Mouse (Mus musculus) heart, embryonic 13.5 days (tissue): ENCODE results near the gene Smyd4. TPM values are rescaled to one million over a fixed set of nuclear protein-coding genes. Genes with fewer than 3 reads are reported as not detected.

Experiments used
- ATAC-seq: fragments of 200-750 bp; cut with Nextera tagmentation; 2 replicates; pipeline ENCODE4 v1.8.0; 2017; ENCODE audit warnings: moderate TSS enrichment; ENCODE audit not compliant: insufficient number of reproducible peaks, low FRiP score, low TSS enrichment; ENCODE audit errors: extremely low read depth
- H3K27ac ChIP-seq: fragments of 300-500 bp; sonication (generic); replicated peaks from 2 replicates; pipeline ENCODE4 v1.5.1; 2015; ENCODE audit warnings: moderate library complexity, mild to moderate bottlenecking, inconsistent platforms
- H3K27me3 ChIP-seq: fragments of 300-500 bp; sonication (generic); replicated peaks from 2 replicates; pipeline ENCODE4 v1.6.1; 2015; ENCODE audit warnings: mild to moderate bottlenecking, inconsistent platforms
- H3K36me3 ChIP-seq: fragments of 300-500 bp; sonication (generic); 2 replicates; pipeline ENCODE4 v1.6.1; 2015; ENCODE audit warnings: mild to moderate bottlenecking, inconsistent platforms
- H3K4me1 ChIP-seq: fragments of 300-500 bp; sonication (generic); 2 replicates; pipeline ENCODE4 v1.6.1; 2015; ENCODE audit warnings: inconsistent platforms
- H3K4me2 ChIP-seq: fragments of 300-500 bp; sonication (generic); 2 replicates; pipeline ENCODE4 v1.6.1; 2015; ENCODE audit warnings: inconsistent platforms, mild to moderate bottlenecking, moderate library complexity
- H3K4me3 ChIP-seq: fragments of 300-500 bp; sonication (generic); 2 replicates; pipeline ENCODE4 v1.5.1; 2015; ENCODE audit warnings: moderate library complexity, mild to moderate bottlenecking, inconsistent platforms
- H3K9ac ChIP-seq: fragments of 300-500 bp; sonication (generic); 2 replicates; pipeline ENCODE4 v1.6.1; 2015; ENCODE audit warnings: inconsistent platforms, mild to moderate bottlenecking, moderate library complexity
- H3K9me3 ChIP-seq: fragments of 300-500 bp; sonication (generic); 2 replicates; pipeline ENCODE4 v1.6.1; 2016; ENCODE audit warnings: inconsistent platforms
- WGBS: fragments of 180-500 bp; shearing (Covaris S2); methylation state at CpG from one replicate; pipeline ENCODE4 v1.1.7; 2015; ENCODE audit warnings: mixed read lengths; 5-methylcytosine and 5-hydroxymethylcytosine counted together
- polyA plus RNA-seq: library from polyadenylated mRNA; unstranded; fragments of >200 nt; fragmentation: Nextera tagmentation; extraction: Ambion mirVana; gene quantifications from 2 replicates; pipeline ENCODE4 v1.2.1, GENCODE M21; 2015

The Smyd4 gene
- polyA plus RNA-seq, 1 experiment from 2014 or later = 12.9 TPM

DNA sequence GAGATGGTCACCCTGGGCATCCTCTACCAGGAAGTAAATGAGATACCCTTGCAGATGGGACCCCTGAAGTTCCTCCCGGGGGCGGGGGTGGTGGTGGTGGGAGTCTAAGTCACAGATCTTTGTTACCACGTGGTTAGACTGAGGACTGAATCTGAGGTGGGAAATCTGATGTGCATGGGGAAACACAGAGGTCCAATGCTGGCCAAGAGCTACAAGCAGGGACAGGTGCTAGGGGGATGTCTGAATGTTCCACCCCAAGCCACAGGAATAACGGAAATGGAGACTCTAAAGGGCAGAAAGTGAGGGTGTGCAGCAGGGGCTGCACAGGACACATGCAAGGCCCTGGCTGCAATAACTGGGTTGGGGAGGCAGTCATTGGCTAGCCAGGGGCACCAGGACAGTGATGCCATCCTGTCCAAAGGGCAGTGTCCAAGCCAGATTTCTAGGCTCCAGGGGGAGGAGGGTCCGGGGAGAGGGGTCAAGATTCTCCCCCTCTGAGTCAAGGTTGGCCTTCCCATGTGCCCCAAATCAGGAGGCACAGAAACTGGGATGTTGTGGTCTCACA, 72.7 kb downstream of the Smyd4 start:
- no peak overlapping the region for H3K4me3 ChIP-seq
- H3K4me2 ChIP-seq = peak overlapping the region; percentile 61; the same call in 1 of the 2 replicates
- H3K27ac ChIP-seq = no peak overlapping the region
- ATAC-seq = no peak
- H3K4me1 ChIP-seq = peaks cover 18% of the 10 kb centered on the region
- no peaks in the 10 kb centered on the region for H3K27me3 ChIP-seq
- 0 out of 2 replicates have a peak overlapping the region, but pooled peaks have one; percentile 10 for H3K9ac ChIP-seq
- 59% methylated on average over 5 of the region's 5 CpGs for WGBS
- H3K36me3 ChIP-seq = peaks cover 2% of the 10 kb centered on the region; the same call in 1 of the 2 replicates
- H3K9me3 ChIP-seq = no peaks in the 10 kb centered on the region

DNA sequence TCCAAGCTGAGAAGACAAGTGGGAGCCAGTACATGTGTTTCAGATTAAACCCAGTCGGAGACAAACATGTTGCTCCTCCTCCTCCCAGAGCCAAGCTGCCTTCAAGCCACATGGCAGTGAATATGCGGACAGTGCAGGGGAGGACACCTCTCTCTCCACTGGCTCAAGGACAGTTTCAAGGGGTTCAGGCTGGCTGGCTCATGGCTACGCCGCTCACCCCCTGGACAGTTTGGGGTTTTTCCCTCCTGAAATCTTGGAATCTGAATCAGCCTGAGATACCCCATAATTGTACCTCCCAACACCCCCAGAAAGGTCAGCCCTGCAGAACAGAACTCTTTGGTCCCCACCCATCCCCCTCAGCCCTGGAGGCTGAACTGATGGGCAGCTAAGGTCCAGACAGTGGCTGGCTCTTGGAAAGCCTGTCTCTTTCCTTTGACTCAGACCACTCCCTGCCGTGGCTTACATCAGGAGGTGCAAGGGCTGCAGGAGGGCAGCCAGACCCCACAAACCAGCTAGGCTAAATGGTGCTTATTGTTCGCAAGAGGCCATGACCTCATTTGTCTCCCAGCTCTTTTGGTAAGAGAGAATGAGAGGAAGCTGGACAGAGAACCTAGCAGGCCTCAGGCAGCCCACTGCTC, 73.3 kb downstream of the Smyd4 start:
- ATAC-seq = no peak
- 40% methylated on average over 6 of the region's 6 CpGs for WGBS
- Histone ChIP-seq H3K9ac (peak overlapping the region; percentile 76), H3K27ac (no peak overlapping the region), H3K4me3 (peak overlapping the region; percentile 47), H3K27me3 (no peaks in the 10 kb centered on the region), H3K4me2 (peak overlapping the region; percentile 61), H3K4me1 (peaks cover 18% of the 10 kb centered on the region), H3K9me3 (no peaks in the 10 kb centered on the region), H3K36me3 (no peaks in the 10 kb centered on the region)

DNA sequence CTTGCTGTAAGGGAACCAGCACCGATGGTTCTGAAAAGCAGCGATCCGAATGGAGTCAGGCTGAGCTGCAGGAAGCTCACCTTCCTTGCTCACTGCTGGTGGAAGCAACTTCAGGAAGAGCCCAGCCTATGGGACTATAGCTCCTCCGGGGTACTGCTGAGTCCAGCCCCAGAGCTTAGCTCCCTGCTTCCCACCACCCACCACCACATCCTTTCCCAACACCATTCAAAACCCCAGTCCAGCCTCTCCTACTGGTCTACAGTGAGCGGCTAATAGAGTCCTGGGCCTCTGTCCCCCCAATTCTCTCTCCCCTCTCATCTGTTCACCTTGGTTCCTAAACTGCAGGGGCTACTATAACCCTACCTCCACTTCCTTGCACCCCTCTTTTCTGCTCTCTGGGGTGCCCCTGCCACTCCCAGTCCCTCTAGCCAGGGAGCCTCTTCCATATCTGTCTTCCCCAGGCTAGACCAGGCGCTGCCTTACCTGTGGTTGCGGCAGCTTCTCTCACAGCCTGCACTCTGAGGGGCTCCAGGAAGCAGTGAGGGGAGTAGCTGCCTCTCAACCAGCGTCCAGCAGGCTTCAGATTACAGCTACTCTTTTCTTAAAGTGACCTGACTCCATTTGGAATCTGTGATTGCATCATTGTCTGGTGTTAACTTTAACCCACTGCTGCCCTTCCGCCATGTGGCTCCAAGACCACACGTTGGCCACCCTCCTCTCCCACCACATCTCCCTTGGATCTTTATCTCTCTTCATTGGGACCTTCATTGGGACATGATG, 74.0 kb downstream of the Smyd4 start, which contains the start of gene Serpinf1:
Serpinf1 (minus strand) TSS at position 689 of the 780 bp plus-strand sequence.
- no peak for ATAC-seq
- no peaks in the 10 kb centered on the region for H3K9me3 ChIP-seq
- peaks cover 18% of the 10 kb centered on the region for H3K4me1 ChIP-seq
- H3K36me3 ChIP-seq = no peaks in the 10 kb centered on the region
- peak within 1 kb of the TSS; percentile 47 for H3K4me3 ChIP-seq
- WGBS = 40% methylated on average over 10 of the region's 10 CpGs
- H3K27ac ChIP-seq = no peak within 1 kb of the TSS
- peak within 1 kb of the TSS; percentile 61 for H3K4me2 ChIP-seq
- peak within 1 kb of the TSS; percentile 76 for H3K9ac ChIP-seq
- no peaks in the 10 kb centered on the region for H3K27me3 ChIP-seq

DNA sequence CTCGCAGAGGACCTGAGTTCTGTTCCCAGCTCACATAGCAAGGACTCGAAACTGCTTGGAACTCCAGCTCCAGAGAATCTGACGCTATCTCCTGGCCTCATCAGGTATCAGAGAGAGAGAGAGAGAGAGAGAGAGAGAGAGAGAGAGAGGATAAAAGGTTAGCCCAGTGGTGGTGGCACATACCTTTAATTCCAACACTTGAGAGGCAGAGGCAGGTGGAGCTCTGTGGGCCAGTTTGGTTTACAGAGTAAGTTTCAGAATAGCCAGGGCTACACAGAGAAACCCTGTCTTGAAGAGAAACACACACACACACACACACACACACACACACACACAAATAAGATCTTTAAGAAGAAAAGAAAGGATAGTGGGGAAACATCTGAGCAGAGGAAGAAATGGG, 74.9 kb downstream of the Smyd4 start:
- 69% methylated on average over 3 of the region's 3 CpGs for WGBS
- Histone ChIP-seq H3K4me3 (no peak overlapping the region), H3K4me1 (peaks cover 18% of the 10 kb centered on the region), H3K4me2 (no peak overlapping the region), H3K9ac (no peak overlapping the region), H3K27ac (no peak overlapping the region), H3K27me3 (no peaks in the 10 kb centered on the region), H3K9me3 (no peaks in the 10 kb centered on the region), H3K36me3 (no peaks in the 10 kb centered on the region)
- no peak for ATAC-seq

DNA sequence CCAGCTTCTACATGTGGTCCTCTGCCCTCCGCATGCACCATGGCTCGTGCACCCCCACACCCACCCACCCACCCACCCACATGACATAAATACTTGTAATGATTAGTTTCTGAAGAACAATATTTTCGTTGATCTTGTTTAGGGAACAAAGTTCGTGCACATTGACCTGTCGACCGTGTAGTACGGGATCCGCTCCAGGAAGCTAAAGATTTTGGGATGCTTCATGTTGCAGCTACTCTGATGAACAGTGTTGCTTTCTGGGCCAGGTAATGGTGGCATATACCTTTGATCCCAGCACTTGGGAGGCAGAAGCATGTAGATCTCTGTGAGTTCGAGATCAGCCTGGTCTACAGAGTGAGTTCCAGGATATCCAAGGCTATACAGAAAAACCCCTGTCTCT, 75.8 kb downstream of the Smyd4 start:
- Histone ChIP-seq H3K27me3 (no peaks in the 10 kb centered on the region), H3K4me2 (no peak overlapping the region), H3K9ac (no peak overlapping the region), H3K4me3 (no peak overlapping the region), H3K9me3 (no peaks in the 10 kb centered on the region), H3K27ac (no peak overlapping the region), H3K36me3 (no peaks in the 10 kb centered on the region), H3K4me1 (peaks cover 18% of the 10 kb centered on the region)
- 80% methylated on average over 9 of the region's 9 CpGs for WGBS
- no peak for ATAC-seq

DNA sequence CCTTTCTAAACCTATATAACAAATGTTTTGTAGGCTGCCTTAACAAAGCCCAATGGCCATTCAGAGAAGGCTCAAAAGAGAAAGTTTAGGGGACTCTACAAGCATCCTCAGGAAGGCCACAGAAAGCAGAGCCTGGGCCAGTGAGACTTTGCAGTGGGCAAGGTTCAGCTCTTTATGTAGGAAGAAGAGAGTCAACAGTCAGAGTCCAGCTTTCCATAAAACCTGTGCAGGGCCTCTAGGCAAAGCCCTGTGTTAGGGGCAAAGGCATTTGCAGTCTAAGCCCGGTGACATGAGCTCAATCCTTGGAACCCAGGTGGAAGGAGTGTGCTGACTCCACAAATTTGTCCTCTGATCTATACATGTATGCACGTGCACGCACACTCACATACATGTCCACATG, 76.2 kb downstream of the Smyd4 start:
- H3K9ac ChIP-seq = no peak overlapping the region
- no peaks in the 10 kb centered on the region for H3K36me3 ChIP-seq
- no peaks in the 10 kb centered on the region for H3K9me3 ChIP-seq
- no peak overlapping the region for H3K27ac ChIP-seq
- no peak overlapping the region for H3K4me3 ChIP-seq
- 84% methylated on average over 3 of the region's 3 CpGs for WGBS
- H3K27me3 ChIP-seq = no peaks in the 10 kb centered on the region
- no peak overlapping the region for H3K4me2 ChIP-seq
- H3K4me1 ChIP-seq = peaks cover 18% of the 10 kb centered on the region
- no peak for ATAC-seq

DNA sequence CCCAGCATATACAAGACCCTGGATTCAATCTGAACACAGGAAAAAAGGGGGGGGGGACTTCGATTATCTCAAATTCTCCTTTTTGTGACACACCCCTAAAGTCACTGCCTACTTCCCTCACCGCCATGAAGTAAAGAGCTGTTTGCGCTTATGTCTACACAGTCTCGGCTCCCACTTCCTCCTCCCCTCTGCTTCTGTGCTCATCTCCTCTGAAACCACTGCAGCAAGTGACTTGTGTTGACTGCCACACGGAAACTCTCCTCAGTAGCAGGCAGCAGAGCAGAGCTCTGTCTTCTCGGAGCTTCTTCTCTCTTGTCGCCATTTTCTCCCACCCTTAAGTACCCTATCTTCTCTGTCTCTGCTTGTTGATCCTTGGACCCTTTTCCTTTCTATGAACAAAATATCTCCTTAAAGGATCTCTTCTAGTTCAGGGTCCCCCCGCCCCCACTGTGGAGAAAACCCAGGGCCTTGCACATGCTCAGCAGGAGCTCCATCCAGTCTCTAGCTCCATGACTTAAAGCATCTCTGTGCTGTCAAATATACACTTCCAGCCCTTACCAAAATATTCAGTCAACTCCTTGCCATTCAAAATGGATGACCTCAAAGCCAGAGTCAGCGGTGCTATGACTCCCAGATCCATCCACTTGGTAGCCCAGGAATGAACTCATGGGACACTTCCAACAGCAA, 80.9 kb downstream of the Smyd4 start:
- Histone ChIP-seq H3K4me2 (no peak overlapping the region), H3K9me3 (peaks cover 4% of the 10 kb centered on the region), H3K27me3 (no peaks in the 10 kb centered on the region), H3K4me1 (no peaks in the 10 kb centered on the region), H3K4me3 (no peak overlapping the region), H3K36me3 (no peaks in the 10 kb centered on the region), H3K27ac (no peak overlapping the region), H3K9ac (no peak overlapping the region)
- WGBS = 68% methylated on average over 9 of the region's 9 CpGs
- no peak; the same call in 1 of the 2 replicates for ATAC-seq

DNA sequence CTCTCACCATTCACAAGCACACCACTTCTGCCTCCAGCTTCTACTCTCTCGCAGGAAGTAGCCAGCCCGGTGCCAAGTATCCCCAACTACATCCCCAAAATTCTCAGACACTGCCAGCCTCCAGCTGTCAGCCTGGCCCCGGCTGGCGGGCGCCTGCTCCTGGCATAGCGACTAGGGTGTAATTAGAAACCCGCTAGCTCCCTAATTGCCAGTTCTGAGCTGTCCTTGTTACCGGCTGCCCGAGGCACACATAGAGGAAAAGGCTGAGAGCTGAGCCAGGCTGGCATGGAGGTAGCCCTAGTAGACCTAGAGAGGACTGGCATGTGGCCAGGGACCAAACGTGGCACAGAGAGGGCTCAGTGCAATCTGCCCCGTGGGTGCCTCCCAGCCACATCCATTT, 83.1 kb downstream of the Smyd4 start:
- ATAC-seq = no peak
- peaks cover 8% of the 10 kb centered on the region for H3K9me3 ChIP-seq
- no peak overlapping the region for H3K4me3 ChIP-seq
- no peak overlapping the region for H3K9ac ChIP-seq
- H3K36me3 ChIP-seq = no peaks in the 10 kb centered on the region
- no peaks in the 10 kb centered on the region for H3K27me3 ChIP-seq
- H3K27ac ChIP-seq = no peak overlapping the region
- no peaks in the 10 kb centered on the region for H3K4me1 ChIP-seq
- 82% methylated on average over 11 of the region's 11 CpGs for WGBS
- H3K4me2 ChIP-seq = no peak overlapping the region

DNA sequence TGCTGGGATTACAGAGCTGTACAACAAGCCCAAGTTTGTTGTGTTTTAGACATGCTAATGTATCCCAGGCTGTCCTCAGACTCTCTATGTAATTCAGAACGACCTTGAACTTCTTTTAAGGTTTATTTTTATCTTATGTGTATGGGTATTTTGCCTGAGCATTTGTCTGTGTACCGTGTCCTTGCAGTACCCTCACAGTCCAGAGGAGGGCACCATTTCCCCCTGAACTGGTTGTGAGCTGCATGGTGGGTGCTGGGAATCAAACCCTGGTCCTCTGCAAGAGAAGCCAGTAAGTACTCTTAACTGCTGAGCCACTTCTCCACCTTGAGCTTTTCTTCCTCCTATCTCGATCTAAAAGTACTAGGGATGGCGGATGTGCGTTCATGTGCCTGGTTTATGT, 85.9 kb downstream of the Smyd4 start:
- Histone ChIP-seq H3K4me2 (no peak overlapping the region), H3K27ac (no peak overlapping the region), H3K4me3 (no peak overlapping the region), H3K9ac (no peak overlapping the region), H3K36me3 (no peaks in the 10 kb centered on the region), H3K27me3 (no peaks in the 10 kb centered on the region), H3K4me1 (0 out of 2 replicates have a peak, but pooled peaks cover 5% of the 10 kb centered on the region), H3K9me3 (peaks cover 8% of the 10 kb centered on the region)
- ATAC-seq = no peak
- 82% methylated on average over 5 of the region's 5 CpGs for WGBS

DNA sequence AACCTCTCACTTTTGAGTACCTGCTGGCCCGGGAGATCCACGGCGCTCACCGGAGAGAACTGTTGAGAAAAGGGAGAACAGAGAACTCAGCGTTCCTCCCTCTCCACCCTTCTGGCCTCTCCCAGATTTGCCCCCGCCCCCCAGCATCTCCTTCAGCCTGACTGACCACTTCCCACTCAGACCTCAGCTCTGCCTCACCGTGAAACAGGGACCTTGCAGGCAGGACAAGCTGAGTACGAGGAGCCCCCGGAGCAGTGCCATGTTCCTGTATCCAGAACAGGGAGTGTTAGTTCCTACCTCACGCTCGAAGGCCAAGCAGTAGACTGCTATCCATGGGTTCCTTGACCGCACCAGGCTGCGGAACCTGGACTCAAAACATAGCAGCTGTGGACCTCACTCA, 90.0 kb downstream of the Smyd4 start:
- H3K36me3 ChIP-seq = peaks cover 19% of the 10 kb centered on the region
- no peak overlapping the region for H3K27ac ChIP-seq
- H3K4me1 ChIP-seq = 0 out of 2 replicates have a peak, but pooled peaks cover 5% of the 10 kb centered on the region
- H3K4me3 ChIP-seq = no peak overlapping the region
- 73% methylated on average over 13 of the region's 13 CpGs for WGBS
- H3K27me3 ChIP-seq = no peaks in the 10 kb centered on the region
- peaks cover 6% of the 10 kb centered on the region; the same call in 1 of the 2 replicates for H3K9me3 ChIP-seq
- no peak for ATAC-seq
- H3K9ac ChIP-seq = no peak overlapping the region
- no peak overlapping the region for H3K4me2 ChIP-seq

DNA sequence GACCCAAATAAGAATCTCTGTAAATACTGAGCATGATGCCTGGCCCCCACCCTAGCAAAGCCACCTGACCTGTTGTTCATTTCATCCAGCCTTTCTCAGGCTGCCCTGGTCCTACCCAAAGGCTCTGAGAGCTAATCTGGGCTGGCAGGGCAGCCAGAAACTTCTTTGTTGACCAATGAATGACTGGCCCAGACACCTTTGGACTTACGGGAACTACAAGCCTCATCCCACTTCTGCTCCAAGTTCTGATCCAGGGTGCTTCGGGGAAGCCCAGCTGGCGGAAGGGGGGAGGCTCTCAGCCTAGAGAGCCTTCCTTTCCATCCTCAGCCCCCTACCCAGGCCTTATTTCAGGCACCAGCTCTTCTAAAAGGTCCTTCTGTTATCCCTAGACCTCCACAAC, 90.6 kb downstream of the Smyd4 start:
- H3K9ac ChIP-seq = no peak overlapping the region
- H3K9me3 ChIP-seq = peaks cover 6% of the 10 kb centered on the region; the same call in 1 of the 2 replicates
- H3K4me1 ChIP-seq = 0 out of 2 replicates have a peak, but pooled peaks cover 5% of the 10 kb centered on the region
- ATAC-seq = no peak
- 93% methylated on average over 3 of the region's 3 CpGs for WGBS
- H3K27ac ChIP-seq = no peak overlapping the region
- no peaks in the 10 kb centered on the region for H3K27me3 ChIP-seq
- H3K36me3 ChIP-seq = peaks cover 25% of the 10 kb centered on the region
- no peak overlapping the region for H3K4me2 ChIP-seq
- no peak overlapping the region for H3K4me3 ChIP-seq
